Comparison of ENCODE assay signal across 12 mouse cellular contexts in genomic region chr9:122571001-122571400, GRCm38 (mm10).
DNase-seq lines count a peak whose midpoint lies in the region; ATAC-seq and TF ChIP-seq lines count a peak whose summit lies in the region.
"Had no signal": no experiment of that assay in that cellular context is flagged by ENCODE, and none has a peak within 500 bp of the region (broad histone marks: within the 10 kb centered on the region; RNA-seq: fewer than 3 reads in every experiment).

No protein-coding gene starts in this region.

- no peak overlapping the region for H3K27ac ChIP-seq in heart, postnatal 0 days (ENCODE audit: low read depth)
- no peak overlapping the region for H3K27ac ChIP-seq in embryonic facial prominence, embryonic 14.5 days (replicated peaks; ENCODE audit: low read depth, low read length)
- peak overlapping the region; percentile 91 for H3K27ac ChIP-seq in hindbrain, postnatal 0 days
- peak overlapping the region; percentile 80 for H3K27ac ChIP-seq in midbrain, postnatal 0 days (ENCODE audit: low read depth, low read length)

- H3K4me1 ChIP-seq in heart, postnatal 0 days (ENCODE audit: control insufficient read depth, insufficient read depth), result peaks cover 3% of the 10 kb centered on the region; the same call in 1 of the 2 replicates
- peaks cover 11% of the 10 kb centered on the region for H3K4me1 ChIP-seq in embryonic facial prominence, embryonic 14.5 days (ENCODE audit: control insufficient read depth, insufficient read depth, low read length)
- H3K4me1 ChIP-seq in hindbrain, postnatal 0 days (ENCODE audit: insufficient read depth, low read length), result no peaks in the 10 kb centered on the region
- H3K4me1 ChIP-seq in midbrain, postnatal 0 days (ENCODE audit: insufficient read depth, low read length), result peaks cover 7% of the 10 kb centered on the region; the same call in 1 of the 2 replicates

- intact Hi-C loops in heart, postnatal 14 days (cut with DNase I), result no loop called here

- no peak overlapping the region for H3K9ac ChIP-seq in heart, postnatal 0 days (replicated peaks; ENCODE audit: low read depth, low read length)
- no peak overlapping the region for H3K9ac ChIP-seq in embryonic facial prominence, embryonic 14.5 days (ENCODE audit: low read depth, low read length)
- H3K9ac ChIP-seq in hindbrain, postnatal 0 days (replicated peaks; ENCODE audit: low read length), result peak overlapping the region; percentile 62
- H3K9ac ChIP-seq in midbrain, postnatal 0 days (replicated peaks; ENCODE audit: low read length, poor library complexity, severe bottlenecking), result no peak overlapping the region

- no peak overlapping the region for H3K4me2 ChIP-seq in heart, postnatal 0 days (ENCODE audit: low read depth, low read length)
- peak overlapping the region; percentile 96; the same call in 1 of the 2 replicates for H3K4me2 ChIP-seq in embryonic facial prominence, embryonic 14.5 days (ENCODE audit: low read depth, low read length)
- H3K4me2 ChIP-seq in hindbrain, postnatal 0 days (ENCODE audit: low read depth, low read length), result peak overlapping the region; percentile 72
- H3K4me2 ChIP-seq in midbrain, postnatal 0 days (ENCODE audit: low read depth, low read length, poor library complexity, severe bottlenecking), result peak overlapping the region; percentile 69

- no peak for DNase-seq in heart, postnatal 0 days (ENCODE audit: low spot score)
- no peak for DNase-seq in heart, postnatal 14 days
- DNase-seq in embryonic facial prominence, embryonic 14.5 days (ENCODE audit: low spot score), result no peak
- DNase-seq in hindbrain, postnatal 0 days (ENCODE audit: low spot score), result no peak
- DNase-seq in midbrain, postnatal 0 days (ENCODE audit: low spot score), result no peak
- DNase-seq in left cerebral cortex, adult 9 months (ENCODE audit: low spot score in 2 of 2), result no peak
- DNase-seq in cerebellum, postnatal 14 days, result no peak
- DNase-seq: heart, adult 18-20 months; kidney, postnatal 25 days had no signal

- H3K4me3 ChIP-seq in heart, postnatal 0 days (ENCODE audit: low read depth, low read length), result 0 out of 2 replicates have a peak overlapping the region, but pooled peaks have one; percentile 55
- 0 out of 2 replicates have a peak overlapping the region, but pooled peaks have one; percentile 57 for H3K4me3 ChIP-seq in embryonic facial prominence, embryonic 14.5 days (ENCODE audit: low read depth, low read length)
- peak overlapping the region; percentile 62 for H3K4me3 ChIP-seq in hindbrain, postnatal 0 days (ENCODE audit: low read length)
- H3K4me3 ChIP-seq in midbrain, postnatal 0 days (ENCODE audit: low read depth, low read length), result peak overlapping the region; percentile 67
- H3K4me3 ChIP-seq: erythroblast, embryonic 14.5 days had no signal

- peaks cover 86% of the 10 kb centered on the region for H3K27me3 ChIP-seq in heart, postnatal 0 days (ENCODE audit: control insufficient read depth, insufficient read depth, low read length)
- peaks cover 95% of the 10 kb centered on the region for H3K27me3 ChIP-seq in embryonic facial prominence, embryonic 14.5 days (replicated peaks; ENCODE audit: control insufficient read depth, insufficient read depth, low read length)
- H3K27me3 ChIP-seq in hindbrain, postnatal 0 days (ENCODE audit: insufficient read depth, low read length), result peaks cover 30% of the 10 kb centered on the region
- H3K27me3 ChIP-seq in midbrain, postnatal 0 days (ENCODE audit: insufficient read depth, low read length), result peaks cover 14% of the 10 kb centered on the region

- TF ChIP-seq EP300 in heart, postnatal 0 days (IDR thresholded peaks at IDR 0.05; ENCODE audit: low read depth), result no peak

- ATAC-seq in heart, postnatal 0 days (ENCODE audit: insufficient read depth, low read depth), result no peak
- no peak for ATAC-seq in embryonic facial prominence, embryonic 14.5 days (ENCODE audit: low read depth)
- ATAC-seq in hindbrain, postnatal 0 days, result no peak
- no peak for ATAC-seq in midbrain, postnatal 0 days (ENCODE audit: low FRiP score)
- no peak for ATAC-seq in frontal cortex, adult (ENCODE audit: low TSS enrichment)
- ATAC-seq: activated CD4-positive, CD25-positive, alpha-beta regulatory T cell, adult 4 months had no signal

- no peaks in the 10 kb centered on the region for H3K36me3 ChIP-seq in heart, postnatal 0 days (replicated peaks; ENCODE audit: control insufficient read depth, insufficient read depth, low read length)
- no peaks in the 10 kb centered on the region for H3K36me3 ChIP-seq in embryonic facial prominence, embryonic 14.5 days (ENCODE audit: control insufficient read depth, insufficient read depth, low read length)
- no peaks in the 10 kb centered on the region for H3K36me3 ChIP-seq in hindbrain, postnatal 0 days (ENCODE audit: insufficient read depth, low read length)
- no peaks in the 10 kb centered on the region for H3K36me3 ChIP-seq in midbrain, postnatal 0 days (ENCODE audit: insufficient read depth, low read length)

- no peaks in the 10 kb centered on the region for H3K9me3 ChIP-seq in heart, postnatal 0 days (replicated peaks; ENCODE audit: control insufficient read depth, low read length)
- H3K9me3 ChIP-seq in embryonic facial prominence, embryonic 14.5 days (ENCODE audit: control insufficient read depth, low read length), result no peaks in the 10 kb centered on the region
- no peaks in the 10 kb centered on the region for H3K9me3 ChIP-seq in hindbrain, postnatal 0 days (ENCODE audit: low read length)
- H3K9me3 ChIP-seq in midbrain, postnatal 0 days (ENCODE audit: low read length), result no peaks in the 10 kb centered on the region

- 5% methylated on average over 10 of the region's 10 CpGs for WGBS in heart, postnatal 0 days
- 4% methylated on average over 10 of the region's 10 CpGs for WGBS in embryonic facial prominence, embryonic 14.5 days
- 6% methylated on average over 10 of the region's 10 CpGs for whole genome bisulfite sequencing in hindbrain, postnatal 0 days
- 3% methylated on average over 10 of the region's 10 CpGs for WGBS in midbrain, postnatal 0 days

- TF ChIP-seq CTCF in heart, postnatal 0 days (IDR thresholded peaks at IDR 0.05; ENCODE audit: low read depth), result no peak
- TF ChIP-seq CTCF in hindbrain, postnatal 0 days (IDR thresholded peaks at IDR 0.05; ENCODE audit: low read depth), result no peak
- no peak for TF ChIP-seq CTCF in midbrain, postnatal 0 days (IDR thresholded peaks at IDR 0.05)

Comparison
In these comparisons a context has a peak if more than half of its experiments do, and no peak if none do; other contexts are left out.
1. H3K27ac ChIP-seq: peak in hindbrain, postnatal 0 days (single experiment) and midbrain, postnatal 0 days (single experiment); none in heart, postnatal 0 days (single experiment) and embryonic facial prominence, embryonic 14.5 days (single experiment).
2. Peak in every context shown above with its lines, with median percentiles within 50 percentile points of each other: H3K4me3 ChIP-seq.